Mouse (Mus musculus) embryonic fibroblast, embryonic 13.5 days (primary cell): ENCODE results near the gene Rbm14.

ENCODE experiments used
- CTCF ChIP-seq: IDR thresholded peaks from 2 replicates; pipeline ENCODE4 v1.5.1; 2011; ENCODE audit warnings: mild to moderate bottlenecking, control low read depth, low read length, moderate library complexity, borderline replicate concordance; ENCODE audit not compliant: insufficient read depth
- POLR2A ChIP-seq: IDR thresholded peaks from 2 replicates; pipeline ENCODE4 v1.6.1; 2011; ENCODE audit warnings: low read depth, mild to moderate bottlenecking, control low read depth, low read length, moderate library complexity

GRCm38 (mm10) chr19:4838526-4839140, 27.2 kb upstream of the Rbm14 start:
- TF ChIP-seq CTCF (no peak), POLR2A (no peak)
